Mouse (Mus musculus) left cerebral cortex, adult 11 months (tissue): ENCODE measurements around the gene Alx3.
A peak's percentile ranks its signal among the peaks of the same experiment; 100 is the strongest.
"Not testable (repeated sequence)": the region's sequence is repeated elsewhere in the genome, so short reads cannot be mapped to it uniquely, and the experiment has no call there.

ENCODE experiments used
- DNase-seq: peaks from one replicate; pipeline ENCODE4 v3.0.0; 2022; ENCODE audit warnings: low spot score

The Alx3 gene

DNA sequence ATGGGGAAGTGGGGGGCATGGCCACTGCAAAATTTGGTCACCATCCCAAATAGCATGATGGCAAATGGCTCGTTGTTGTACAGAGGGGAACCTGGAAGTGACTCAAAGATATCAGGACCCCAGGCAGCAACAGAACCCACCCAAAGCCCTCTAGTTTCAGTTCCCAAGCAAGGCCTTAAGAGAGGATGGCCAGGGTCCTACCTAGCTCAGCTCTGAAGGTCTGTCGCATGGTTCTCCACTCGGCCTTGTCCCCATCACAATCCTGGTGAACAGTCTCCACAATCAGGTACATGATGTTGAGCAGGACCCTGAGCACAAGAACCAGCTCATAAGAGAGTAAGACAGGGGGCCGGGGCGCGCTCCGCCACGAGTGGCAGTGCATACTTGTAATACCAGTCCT is 29.6 kb downstream of the Alx3 start:
- DNase-seq = no peak

DNA sequence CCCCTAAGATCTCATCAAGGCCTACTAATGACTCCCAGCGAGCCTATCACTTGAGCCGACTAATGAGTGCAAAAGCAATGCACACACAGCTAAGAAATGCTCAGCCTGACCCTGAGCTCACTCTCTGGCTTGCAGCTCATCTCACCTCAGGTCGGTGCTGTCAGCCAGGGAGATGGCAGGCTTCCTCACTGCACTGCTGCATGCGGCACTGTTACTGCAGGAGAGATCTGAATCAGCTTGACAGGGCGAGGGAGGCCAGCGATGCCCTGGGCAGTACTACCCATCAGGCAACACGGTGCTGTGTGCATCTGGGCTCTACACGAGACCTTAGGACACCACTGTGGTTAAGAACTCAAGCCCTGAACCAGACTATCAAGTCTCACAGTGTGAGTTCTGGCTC is 30.7 kb downstream of the Alx3 start:
- no peak for DNase-seq

DNA sequence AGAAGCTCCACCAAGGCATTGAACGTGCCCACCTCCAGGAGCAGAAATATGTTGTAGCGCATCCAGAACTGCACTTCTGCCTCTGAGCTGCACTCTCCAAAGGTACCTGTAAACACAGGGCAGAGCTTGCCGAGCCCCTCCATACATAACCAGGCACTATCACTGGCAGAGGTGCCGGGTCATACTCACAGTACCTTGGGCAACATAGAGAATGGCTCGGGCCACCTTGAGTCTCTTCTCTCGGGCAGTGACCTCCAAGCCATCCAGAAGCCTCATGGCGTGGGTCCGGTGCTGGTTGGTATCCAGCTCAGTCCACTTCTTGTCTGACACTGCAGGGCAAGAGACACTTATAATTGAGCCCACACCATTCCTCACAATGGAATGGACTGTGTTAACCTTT is 31.9 kb downstream of the Alx3 start:
- DNase-seq = no peak

DNA sequence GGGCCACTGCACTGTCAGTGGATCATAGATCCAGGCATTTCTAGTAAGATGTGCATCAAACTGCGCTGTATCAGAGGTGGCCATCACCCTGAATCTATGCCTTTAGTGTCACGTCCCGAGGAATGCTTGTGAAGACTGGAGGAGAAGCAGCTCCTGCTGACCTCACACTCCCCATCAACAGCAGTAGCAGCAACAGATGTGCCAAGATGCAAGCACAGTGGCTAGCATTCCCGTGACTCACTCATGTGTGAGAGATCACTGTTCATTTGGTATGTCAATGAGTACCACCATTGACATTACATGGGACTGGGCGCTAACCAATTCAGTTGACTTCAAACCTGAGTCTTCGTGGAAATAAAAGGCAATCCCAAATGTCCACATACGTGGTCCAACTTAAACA is 32.8 kb downstream of the Alx3 start:
- no peak for DNase-seq

DNA sequence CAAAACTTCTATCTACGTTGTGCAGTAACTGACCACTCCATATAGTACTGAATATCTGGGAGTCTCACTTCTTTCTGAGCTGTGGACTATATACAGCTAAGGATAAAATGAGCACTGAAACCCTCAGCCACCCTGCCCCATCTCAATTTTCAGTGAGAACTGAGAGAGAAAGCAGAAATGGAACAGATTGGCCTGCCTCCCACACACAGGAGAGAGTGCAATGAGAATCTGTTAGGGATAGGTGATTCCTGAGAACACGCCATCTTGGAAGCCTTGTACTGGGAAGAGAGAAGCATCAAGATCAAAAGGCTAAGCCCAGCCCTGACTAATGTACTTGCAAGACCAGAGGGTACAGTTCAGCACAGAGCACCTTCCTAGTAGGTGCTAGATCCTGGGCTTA is 33.7 kb downstream of the Alx3 start:
- DNase-seq = no peak

GRCm38 (mm10) chr3:107629411-107629810 is 34.6 kb downstream of the Alx3 start:
- no peak for DNase-seq

DNA sequence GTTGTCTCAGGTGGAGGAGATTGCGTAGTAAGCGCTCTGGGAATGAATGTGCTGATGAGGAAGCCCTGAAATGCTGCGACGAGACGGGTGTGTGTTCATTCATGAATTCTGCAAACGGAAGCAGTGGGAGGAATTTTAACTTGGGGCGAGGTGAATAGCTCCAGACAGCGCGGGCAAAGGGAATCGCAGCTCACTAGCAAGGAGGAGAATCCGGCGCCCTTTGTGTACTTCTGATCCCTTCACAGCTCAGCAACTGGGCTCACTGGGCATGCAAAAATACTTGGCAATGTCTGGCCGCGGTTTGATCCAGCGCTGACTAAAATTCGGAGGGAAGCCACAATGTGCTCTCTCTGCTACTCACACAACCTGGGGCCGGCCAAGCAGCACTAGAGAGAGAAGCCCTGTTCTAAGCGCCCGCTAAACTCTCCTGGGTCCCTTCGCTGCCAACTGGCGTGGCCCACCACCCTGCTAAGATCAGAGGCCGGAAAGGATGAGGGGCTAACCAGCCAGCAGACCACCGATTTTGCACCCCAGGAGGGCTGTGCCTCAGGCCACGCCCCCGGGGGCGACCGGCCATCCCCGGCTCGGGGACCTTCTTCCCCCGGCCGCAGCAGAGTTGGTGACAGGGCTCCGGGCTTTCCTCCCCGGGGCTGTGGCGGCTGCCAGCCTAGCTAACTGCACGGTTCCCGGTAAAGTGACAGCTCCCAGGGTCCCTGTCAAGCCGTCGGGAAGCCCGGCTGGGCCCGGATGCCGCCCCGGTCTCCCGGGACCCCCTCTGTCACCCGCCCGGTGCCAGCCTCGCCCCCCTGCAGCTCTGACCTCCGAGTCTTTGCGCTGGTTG is 36.1 kb downstream of the Alx3 start, which contains the start of gene Gm10961:
Gene Gm10961, plus strand, starts transcription at position 641 of the 841 bp plus-strand sequence.
- DNase-seq = peak; percentile 10

GRCm38 (mm10) chr3:107631523-107631958 is 36.7 kb downstream of the Alx3 start, which contains the start of gene Strip1:
TSS of gene Strip1 (minus strand) at chr3:107631694.
- peak; percentile 89 for DNase-seq

- DNase-seq = no peak
Observed at GRCm38 (mm10) chr3:107632786-107633185, 38.0 kb downstream of the Alx3 start.

- DNase-seq = no peak
Observed at GRCm38 (mm10) chr3:107633906-107634305, 39.1 kb downstream of the Alx3 start.

DNA sequence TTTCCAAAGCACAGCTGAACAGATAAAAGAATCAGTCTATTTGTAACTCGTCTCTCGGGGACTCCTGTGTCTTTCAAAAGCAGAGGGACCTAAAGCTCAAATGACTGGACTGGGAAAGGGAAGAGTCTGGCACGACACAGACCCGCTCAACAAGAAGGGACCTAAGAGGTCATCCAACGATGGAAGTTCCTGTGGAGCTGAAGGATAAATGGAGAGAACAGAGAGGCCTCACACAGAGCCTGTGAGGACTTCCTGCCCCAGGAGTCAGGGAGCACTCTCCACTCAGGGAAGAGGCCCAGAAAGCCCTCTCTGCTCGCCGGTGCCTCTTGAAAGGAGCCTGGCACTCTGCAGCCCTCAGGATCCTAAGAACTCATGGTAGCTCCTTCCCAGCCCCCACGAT is 41.0 kb downstream of the Alx3 start:
- DNase-seq = no peak

GRCm38 (mm10) chr3:107636236-107636635 is 41.4 kb downstream of the Alx3 start:
- DNase-seq = no peak

DNA sequence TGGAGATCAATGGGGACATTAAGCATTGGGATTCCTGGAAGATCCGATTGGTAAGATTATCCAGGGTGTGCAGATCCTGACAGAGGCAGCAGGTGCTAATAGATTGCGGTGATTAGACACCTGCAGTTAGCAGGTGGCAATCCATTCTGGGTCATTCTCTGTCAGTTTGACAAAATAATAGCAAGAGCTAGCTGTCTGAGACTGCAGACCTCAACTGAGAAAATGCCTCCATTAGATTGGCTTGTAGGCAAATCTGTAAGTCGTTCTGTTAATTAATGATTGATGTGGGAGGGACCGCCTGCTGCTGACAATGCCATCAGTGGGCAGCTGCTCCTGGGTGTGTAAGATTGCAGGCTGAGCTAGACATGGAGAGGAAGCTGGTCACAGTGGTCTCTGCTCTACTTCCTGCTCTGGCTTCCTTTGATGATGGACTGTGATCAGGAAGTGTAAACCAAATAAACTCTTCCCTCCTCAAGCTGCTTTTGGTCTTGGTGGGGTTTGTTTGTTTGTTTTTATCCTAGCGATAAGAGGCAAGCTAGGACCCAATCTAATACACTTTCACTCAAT is 42.9 kb downstream of the Alx3 start:
- DNase-seq = no peak

DNA sequence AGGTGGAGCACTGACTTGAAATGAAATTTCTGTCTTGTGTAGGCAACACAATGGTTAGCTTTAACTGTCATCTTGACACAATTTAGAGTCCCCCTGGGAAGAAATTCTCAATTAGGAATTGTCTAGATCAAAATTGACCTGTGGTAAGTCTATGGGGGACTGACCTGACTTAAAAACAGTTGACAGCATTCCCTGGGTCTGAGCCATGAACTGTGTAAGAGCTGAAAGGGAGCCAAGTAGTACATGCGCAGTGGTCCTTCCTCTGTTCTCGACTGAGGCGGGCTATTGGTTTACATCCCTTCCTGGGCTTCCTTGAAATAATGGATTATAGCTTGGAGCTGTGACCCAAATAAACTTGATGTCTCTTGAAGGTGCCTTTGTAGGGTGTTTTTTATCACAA is 52.1 kb downstream of the Alx3 start:
- DNase-seq = no peak

GRCm38 (mm10) chr3:107650276-107650675 is 55.4 kb downstream of the Alx3 start:
- not testable (repeated sequence) for DNase-seq

DNA sequence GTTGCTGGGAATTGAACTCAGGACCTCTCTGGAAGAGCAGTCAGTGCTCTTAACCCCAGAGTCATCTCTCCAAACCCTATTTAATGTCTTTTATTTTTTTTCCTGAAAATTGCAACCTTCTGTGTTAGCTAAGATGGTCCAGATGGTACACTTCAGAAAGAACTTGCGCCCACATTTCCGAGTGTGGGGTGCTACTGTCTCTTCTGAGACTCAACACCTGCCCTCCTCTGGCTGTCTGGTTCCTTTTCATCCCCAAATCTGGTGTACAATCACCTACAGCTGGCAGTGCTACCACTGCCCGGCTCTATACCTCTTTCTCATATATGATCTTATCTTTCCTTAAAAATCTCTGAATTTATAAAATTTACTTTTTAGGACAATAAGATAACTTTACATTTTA is 58.1 kb downstream of the Alx3 start:
- DNase-seq = no peak

GRCm38 (mm10) chr3:107654861-107655260 is 60.0 kb downstream of the Alx3 start:
- DNase-seq = no peak
